Mouse (Mus musculus): Measurements from ENCODE around the gene Mbtps1. TPM values are rescaled to one million over a fixed set of nuclear protein-coding genes. Genes with fewer than 3 reads are reported as not detected.

Mbtps1 gene
- polyA plus RNA-seq, 1 experiment from 2014 or later: 92.4 TPM

- no peaks in the 10 kb centered on the region for H3K27me3 ChIP-seq
- WGBS: 44% methylated on average over 3 of the region's 3 CpGs
- no peak overlapping the region for H3K9ac ChIP-seq
- no peak overlapping the region for H3K4me3 ChIP-seq (replicated peaks)
- no peak overlapping the region for H3K27ac ChIP-seq
- H3K36me3 ChIP-seq (replicated peaks): peaks cover 99% of the 10 kb centered on the region
- H3K9me3 ChIP-seq: no peaks in the 10 kb centered on the region
- no peak overlapping the region for H3K4me2 ChIP-seq
- ATAC-seq (ENCODE audit: low FRiP score): no peak
- peaks cover 15% of the 10 kb centered on the region for H3K4me1 ChIP-seq
Observed at GRCm38 (mm10) chr8:119515767-119516166, 42.8 kb downstream of the Mbtps1 start.

GRCm38 (mm10) chr8:119514940-119515339 is 43.6 kb downstream of the Mbtps1 start:
- no peak for ATAC-seq (ENCODE audit: low FRiP score)
- no peaks in the 10 kb centered on the region for H3K27me3 ChIP-seq
- no peak overlapping the region for H3K4me2 ChIP-seq
- H3K36me3 ChIP-seq (replicated peaks): peaks cover 99% of the 10 kb centered on the region
- H3K4me3 ChIP-seq (replicated peaks): no peak overlapping the region
- H3K4me1 ChIP-seq: peaks cover 15% of the 10 kb centered on the region
- 88% methylated on average over 3 of the region's 3 CpGs for WGBS
- no peaks in the 10 kb centered on the region for H3K9me3 ChIP-seq
- H3K27ac ChIP-seq: no peak overlapping the region
- no peak overlapping the region for H3K9ac ChIP-seq

GRCm38 (mm10) chr8:119513405-119513804 is 45.1 kb downstream of the Mbtps1 start:
- H3K27ac ChIP-seq: no peak overlapping the region
- no peak overlapping the region for H3K4me2 ChIP-seq
- no peaks in the 10 kb centered on the region for H3K27me3 ChIP-seq
- WGBS: 97% methylated on average over 4 of the region's 4 CpGs
- H3K9ac ChIP-seq: no peak overlapping the region
- H3K4me1 ChIP-seq: peaks cover 15% of the 10 kb centered on the region
- H3K9me3 ChIP-seq: no peaks in the 10 kb centered on the region
- peaks cover 100% of the 10 kb centered on the region for H3K36me3 ChIP-seq (replicated peaks)
- ATAC-seq (ENCODE audit: low FRiP score): no peak
- no peak overlapping the region for H3K4me3 ChIP-seq (replicated peaks)

DNA sequence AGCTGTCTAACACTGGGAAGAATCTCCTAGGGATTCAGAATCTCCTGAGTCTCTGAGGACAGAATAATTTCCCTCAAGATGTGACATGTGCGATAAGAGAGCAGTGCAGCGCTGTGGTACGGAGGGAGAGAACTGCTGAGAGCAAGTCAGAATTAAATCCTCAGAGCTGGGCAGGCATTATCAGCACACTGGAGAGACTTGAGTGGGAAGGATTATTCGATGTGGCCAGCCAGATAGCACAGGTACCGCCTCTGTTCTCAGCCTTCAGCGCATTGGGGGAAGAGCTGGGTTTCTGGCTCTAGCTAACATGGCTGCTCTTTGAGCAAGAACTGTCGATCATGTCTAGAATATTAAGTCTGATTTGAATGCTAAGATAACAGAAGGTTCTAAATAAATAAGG is 46.8 kb downstream of the Mbtps1 start:
- no peaks in the 10 kb centered on the region for H3K27me3 ChIP-seq
- WGBS: 94% methylated on average over 7 of the region's 7 CpGs
- H3K9ac ChIP-seq: no peak overlapping the region
- no peak overlapping the region for H3K27ac ChIP-seq
- ATAC-seq (ENCODE audit: low FRiP score): no peak
- H3K4me2 ChIP-seq: no peak overlapping the region
- peaks cover 14% of the 10 kb centered on the region for H3K4me1 ChIP-seq
- no peak overlapping the region for H3K4me3 ChIP-seq (replicated peaks)
- no peaks in the 10 kb centered on the region for H3K9me3 ChIP-seq
- peaks cover 95% of the 10 kb centered on the region for H3K36me3 ChIP-seq (replicated peaks)

GRCm38 (mm10) chr8:119510471-119510870 is 48.1 kb downstream of the Mbtps1 start:
- Histone ChIP-seq H3K9me3 (no peaks in the 10 kb centered on the region), H3K4me1 (peaks cover 7% of the 10 kb centered on the region), H3K9ac (no peak overlapping the region), H3K4me2 (no peak overlapping the region), H3K36me3 (replicated peaks) (peaks cover 90% of the 10 kb centered on the region), H3K4me3 (replicated peaks) (no peak overlapping the region), H3K27me3 (no peaks in the 10 kb centered on the region), H3K27ac (no peak overlapping the region)
- ATAC-seq (ENCODE audit: low FRiP score): no peak
- WGBS: 87% methylated on average over 9 of the region's 9 CpGs

DNA sequence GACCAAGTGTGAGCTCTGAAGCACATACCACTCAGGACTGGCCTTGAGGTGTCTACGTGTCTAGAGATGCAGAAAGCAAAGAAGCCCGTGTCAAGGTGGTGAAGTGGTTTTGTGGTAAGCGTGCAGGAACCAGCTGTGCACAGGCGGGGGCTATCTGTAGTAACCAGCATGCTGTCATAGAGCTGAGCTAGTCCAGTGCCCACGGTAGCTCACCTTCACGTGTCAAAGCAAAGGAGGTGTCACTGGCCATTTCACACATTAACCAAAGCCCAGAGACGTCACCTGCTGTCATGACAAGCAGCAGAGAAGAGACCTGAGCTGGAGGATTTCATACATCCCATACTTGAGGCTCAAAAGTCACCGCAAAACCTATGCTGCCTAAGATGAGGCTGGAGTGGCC is 52.4 kb downstream of the Mbtps1 start:
- Histone ChIP-seq H3K9me3 (no peaks in the 10 kb centered on the region), H3K27ac (no peak overlapping the region), H3K4me3 (replicated peaks) (no peak overlapping the region), H3K27me3 (peaks cover 11% of the 10 kb centered on the region; the same call in 1 of the 2 replicates), H3K4me2 (no peak overlapping the region), H3K9ac (no peak overlapping the region), H3K36me3 (replicated peaks) (peaks cover 48% of the 10 kb centered on the region), H3K4me1 (peaks cover 41% of the 10 kb centered on the region)
- ATAC-seq (ENCODE audit: low FRiP score): no peak
- 86% methylated on average over 8 of the region's 8 CpGs for WGBS

GRCm38 (mm10) chr8:119505488-119505887 is 53.0 kb downstream of the Mbtps1 start:
- Histone ChIP-seq H3K4me2 (no peak overlapping the region), H3K4me1 (peaks cover 41% of the 10 kb centered on the region), H3K9ac (no peak overlapping the region), H3K9me3 (no peaks in the 10 kb centered on the region), H3K36me3 (replicated peaks) (peaks cover 41% of the 10 kb centered on the region), H3K27ac (no peak overlapping the region), H3K4me3 (replicated peaks) (no peak overlapping the region), H3K27me3 (peaks cover 16% of the 10 kb centered on the region; the same call in 1 of the 2 replicates)
- ATAC-seq (ENCODE audit: low FRiP score): no peak
- WGBS: 17% methylated on average over 9 of the region's 9 CpGs

DNA sequence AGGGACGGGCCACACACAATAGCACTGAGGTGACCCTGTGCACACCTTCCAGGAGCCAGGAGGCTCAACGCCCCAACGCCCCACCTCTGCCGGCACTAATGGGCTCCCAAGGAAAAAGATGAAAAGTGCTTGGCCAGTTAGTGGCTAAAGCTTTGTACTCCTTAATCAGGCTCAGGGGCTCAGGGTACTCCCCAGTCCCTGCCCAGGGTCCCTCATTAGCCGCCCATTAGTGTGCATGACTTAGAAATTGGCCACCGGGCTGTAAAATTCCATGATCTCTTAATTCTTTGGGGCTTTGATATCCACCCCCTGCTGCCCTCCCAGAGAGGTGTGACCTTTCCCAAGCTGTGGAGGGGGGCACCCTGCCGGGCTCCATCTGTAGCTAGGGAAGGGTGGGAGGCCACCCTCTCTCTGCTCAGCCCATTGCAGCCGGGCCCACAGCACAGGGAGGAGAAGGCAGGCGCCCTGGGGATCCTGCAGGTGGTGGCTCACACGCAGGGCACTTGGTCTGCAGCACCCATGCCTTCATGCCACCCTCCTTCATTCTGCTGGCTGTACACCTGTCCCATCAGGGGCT is 55.3 kb downstream of the Mbtps1 start:
- Histone ChIP-seq H3K9me3 (no peaks in the 10 kb centered on the region), H3K9ac (no peak overlapping the region), H3K36me3 (replicated peaks) (peaks cover 19% of the 10 kb centered on the region), H3K4me1 (peaks cover 41% of the 10 kb centered on the region), H3K27me3 (peaks cover 23% of the 10 kb centered on the region), H3K4me2 (no peak overlapping the region), H3K4me3 (replicated peaks) (no peak overlapping the region), H3K27ac (no peak overlapping the region)
- WGBS: 11% methylated on average over 10 of the region's 10 CpGs
- peak; percentile 53; the same call in 1 of the 2 replicates for ATAC-seq (ENCODE audit: low FRiP score)

DNA sequence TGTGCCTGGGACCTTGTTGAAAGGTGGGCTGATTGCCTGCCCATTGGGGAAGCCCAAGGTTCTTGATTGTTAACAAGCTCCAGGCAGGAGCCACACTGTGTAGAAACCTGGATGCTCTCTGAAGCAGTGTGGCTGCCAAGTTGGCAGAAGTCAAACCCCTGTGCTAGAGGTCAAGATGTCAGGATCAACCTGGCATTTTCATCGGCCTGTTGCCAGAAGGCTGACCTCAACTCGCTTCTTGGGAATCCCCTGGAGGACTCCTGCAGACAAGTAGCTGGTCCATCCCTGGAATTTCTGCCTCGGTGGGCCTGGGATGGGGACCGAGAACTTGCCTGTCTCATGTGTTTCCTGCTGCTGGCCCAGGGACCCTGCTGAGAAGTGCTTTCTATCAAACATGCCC is 56.4 kb downstream of the Mbtps1 start:
- Histone ChIP-seq H3K36me3 (replicated peaks) (peaks cover 10% of the 10 kb centered on the region), H3K4me2 (no peak overlapping the region), H3K4me1 (peaks cover 44% of the 10 kb centered on the region), H3K9ac (no peak overlapping the region), H3K27me3 (peaks cover 26% of the 10 kb centered on the region), H3K27ac (no peak overlapping the region), H3K9me3 (no peaks in the 10 kb centered on the region), H3K4me3 (replicated peaks) (no peak overlapping the region)
- no peak for ATAC-seq (ENCODE audit: low FRiP score)
- whole genome bisulfite sequencing: 59% methylated on average over 4 of the region's 4 CpGs

DNA sequence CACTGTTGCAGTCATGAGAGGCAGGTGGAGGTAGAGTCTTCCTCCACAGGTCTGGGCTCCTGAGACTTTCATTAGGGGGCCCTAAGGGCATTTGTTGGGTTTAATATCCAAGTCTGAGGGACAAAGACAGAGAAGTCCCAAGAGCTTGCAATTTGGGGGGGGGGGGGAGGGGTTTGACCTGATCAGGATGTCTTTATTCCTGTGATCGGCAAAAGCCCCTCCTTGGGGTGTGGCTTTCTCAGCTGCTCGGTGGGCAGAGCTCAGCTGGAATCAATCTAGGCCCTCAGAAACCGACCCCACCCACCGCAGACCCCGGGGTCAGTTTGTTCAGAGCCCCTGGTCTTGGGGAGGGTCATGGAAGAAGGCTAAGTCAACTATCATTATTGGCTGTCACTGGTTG is 56.9 kb downstream of the Mbtps1 start, which contains the start of gene Slc38a8:
Gene Slc38a8 (minus strand): TSS at position 101 of the 400 bp plus-strand sequence.
- Histone ChIP-seq H3K27me3 (peaks cover 31% of the 10 kb centered on the region), H3K9ac (no peak within 1 kb of the TSS), H3K9me3 (no peaks in the 10 kb centered on the region), H3K4me2 (no peak within 1 kb of the TSS), H3K4me3 (replicated peaks) (no peak within 1 kb of the TSS), H3K36me3 (replicated peaks) (peaks cover 9% of the 10 kb centered on the region), H3K27ac (no peak within 1 kb of the TSS), H3K4me1 (peaks cover 44% of the 10 kb centered on the region)
- 38% methylated on average over 5 of the region's 5 CpGs for WGBS
- no peak for ATAC-seq (ENCODE audit: low FRiP score)

DNA sequence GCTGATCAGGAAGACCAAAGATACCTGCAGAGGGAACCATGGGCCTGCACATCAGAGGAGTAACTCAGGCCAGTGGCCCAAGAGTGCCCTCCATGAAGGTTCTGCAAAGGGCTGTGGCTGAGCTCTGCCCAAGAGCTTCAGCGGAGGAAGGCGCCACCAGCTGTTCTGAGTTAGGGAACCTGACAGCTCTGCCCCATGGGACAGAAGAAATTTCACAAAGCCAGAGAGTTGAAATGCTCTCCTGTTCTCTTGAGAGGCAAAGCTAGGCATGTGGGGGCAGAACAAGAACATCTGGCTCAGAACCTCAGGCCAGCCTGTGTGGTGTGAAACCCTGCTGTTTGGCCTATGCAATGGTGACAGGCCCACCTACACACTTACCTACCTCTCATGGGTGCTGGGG is 58.7 kb downstream of the Mbtps1 start:
- no peaks in the 10 kb centered on the region for H3K9me3 ChIP-seq
- H3K27me3 ChIP-seq: peaks cover 36% of the 10 kb centered on the region
- no peak overlapping the region for H3K4me2 ChIP-seq
- no peak overlapping the region for H3K27ac ChIP-seq
- no peak overlapping the region for H3K9ac ChIP-seq
- no peak overlapping the region for H3K4me3 ChIP-seq (replicated peaks)
- H3K36me3 ChIP-seq (replicated peaks): no peaks in the 10 kb centered on the region
- H3K4me1 ChIP-seq: peaks cover 34% of the 10 kb centered on the region
- no peak for ATAC-seq (ENCODE audit: low FRiP score)
- 94% methylated on average over 2 of the region's 2 CpGs for WGBS

DNA sequence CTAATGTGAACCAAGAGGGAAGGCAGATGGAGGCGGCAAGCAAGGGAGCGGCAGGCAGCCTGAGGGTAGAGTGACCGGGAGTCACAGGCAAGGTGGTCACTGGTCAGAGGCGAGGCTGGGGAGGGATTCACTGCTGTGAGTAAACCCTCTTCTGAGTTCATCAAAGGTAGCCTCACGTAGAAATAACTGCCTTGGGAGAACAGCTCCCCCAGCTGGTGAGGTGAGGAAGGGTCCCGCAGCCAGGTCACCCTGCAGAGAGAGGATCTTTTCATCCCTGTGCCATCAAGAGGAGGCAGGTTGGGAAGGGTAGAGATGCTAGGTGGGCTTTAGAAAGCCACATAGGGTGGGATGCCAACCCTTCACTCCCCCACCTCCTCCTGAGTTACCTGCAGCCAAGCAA is 61.7 kb downstream of the Mbtps1 start:
- no peak overlapping the region for H3K4me3 ChIP-seq (replicated peaks)
- H3K27ac ChIP-seq: no peak overlapping the region
- H3K27me3 ChIP-seq: peaks cover 32% of the 10 kb centered on the region
- H3K36me3 ChIP-seq (replicated peaks): no peaks in the 10 kb centered on the region
- 29% methylated on average over 6 of the region's 6 CpGs for WGBS
- no peak overlapping the region for H3K9ac ChIP-seq
- no peaks in the 10 kb centered on the region for H3K9me3 ChIP-seq
- no peak overlapping the region for H3K4me2 ChIP-seq
- H3K4me1 ChIP-seq: peaks cover 4% of the 10 kb centered on the region
- ATAC-seq (ENCODE audit: low FRiP score): no peak

DNA sequence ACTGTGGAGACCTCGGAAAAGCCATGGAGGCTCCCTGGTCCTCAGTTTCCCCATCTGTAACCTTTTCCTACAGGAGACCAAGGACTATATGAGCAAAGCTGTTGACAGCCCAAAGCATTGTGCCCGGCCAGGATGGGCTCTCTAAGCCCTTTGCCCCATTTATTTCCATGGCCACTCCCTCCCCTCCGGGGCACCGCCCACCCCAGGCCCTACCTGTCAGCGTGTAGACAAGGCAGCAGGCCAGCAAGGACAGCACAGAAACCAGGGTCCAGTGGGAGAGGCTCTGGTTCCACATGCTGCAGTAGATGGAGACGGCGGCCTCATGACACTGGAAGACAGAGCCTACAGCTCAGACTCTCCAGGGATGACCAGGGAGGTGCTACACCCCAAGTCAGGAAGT is 71.4 kb downstream of the Mbtps1 start:
- no peak for ATAC-seq (ENCODE audit: low FRiP score)
- H3K9ac ChIP-seq: no peak overlapping the region
- H3K4me2 ChIP-seq: no peak overlapping the region
- 79% methylated on average over 7 of the region's 7 CpGs for WGBS
- H3K9me3 ChIP-seq: no peaks in the 10 kb centered on the region
- peaks cover 9% of the 10 kb centered on the region for H3K4me1 ChIP-seq
- no peaks in the 10 kb centered on the region for H3K36me3 ChIP-seq (replicated peaks)
- H3K27me3 ChIP-seq: peaks cover 10% of the 10 kb centered on the region; the same call in 1 of the 2 replicates
- H3K27ac ChIP-seq: no peak overlapping the region
- no peak overlapping the region for H3K4me3 ChIP-seq (replicated peaks)
